Mouse (Mus musculus) forebrain, postnatal 0 days (tissue): ENCODE measurements around the gene Akp3. TPM values are rescaled to one million over a fixed set of nuclear protein-coding genes. Genes with fewer than 3 reads are reported as not detected.

ENCODE experiments used
- ATAC-seq: fragments of 200-750 bp; cut with Nextera tagmentation; 2 replicates; pipeline ENCODE4 v1.8.0; 2017; ENCODE audit warnings: mild to moderate bottlenecking, moderate library complexity
- DNase-seq: peaks from one replicate; pipeline ENCODE4 v3.0.0-alpha.2; 2015
- H3K27ac ChIP-seq: fragments of 300-500 bp; sonication (generic); 2 replicates; pipeline ENCODE4 v1.5.1; 2014; ENCODE audit warnings: low read depth, mild to moderate bottlenecking, antibody characterized with exemption, low read length, moderate library complexity, mixed read lengths
- H3K27me3 ChIP-seq: fragments of 300-500 bp; sonication (generic); 2 replicates; pipeline ENCODE4 v1.6.1; 2014; ENCODE audit warnings: mild to moderate bottlenecking, low read length, mixed read lengths; ENCODE audit not compliant: insufficient read depth
- H3K36me3 ChIP-seq: fragments of 300-500 bp; sonication (generic); 2 replicates; pipeline ENCODE4 v1.6.1; 2014; ENCODE audit warnings: mild to moderate bottlenecking, moderate library complexity; ENCODE audit not compliant: insufficient read depth
- H3K4me1 ChIP-seq: fragments of 300-500 bp; sonication (generic); 2 replicates; pipeline ENCODE4 v1.6.1; 2014; ENCODE audit warnings: antibody characterized with exemption; ENCODE audit not compliant: insufficient read depth
- H3K4me2 ChIP-seq: fragments of 300-500 bp; sonication (generic); 2 replicates; pipeline ENCODE4 v1.6.1; 2014; ENCODE audit warnings: low read depth, mild to moderate bottlenecking, moderate library complexity
- H3K4me3 ChIP-seq: fragments of 300-500 bp; sonication (generic); 2 replicates; pipeline ENCODE4 v1.5.1; 2014; ENCODE audit warnings: low read depth, low read length, mixed read lengths
- H3K9ac ChIP-seq: fragments of 300-500 bp; sonication (generic); 2 replicates; pipeline ENCODE4 v1.6.1; 2014; ENCODE audit warnings: mild to moderate bottlenecking
- H3K9me3 ChIP-seq: fragments of 300-500 bp; sonication (generic); 2 replicates; pipeline ENCODE4 v1.6.1; 2016; ENCODE audit warnings: low read length
- CTCF ChIP-seq: sonication (generic); IDR thresholded peaks from 2 replicates; pipeline ENCODE4 v1.5.1; 2016; ENCODE audit warnings: antibody characterized with exemption, control low read depth, low read depth
- WGBS: fragments of 180-500 bp; shearing (Covaris S2); extraction: QIAGEN DNeasy Blood & Tissue Kit; methylation state at CpG from one replicate; pipeline ENCODE4 v1.1.7; 2014; 5-methylcytosine and 5-hydroxymethylcytosine counted together
- polyA plus RNA-seq: library from polyadenylated mRNA; unstranded; fragments of >200 nt; fragmentation: Nextera tagmentation; extraction: Ambion mirVana; gene quantifications from 2 replicates; pipeline ENCODE4 v1.2.1, GENCODE M21; 2015
- total RNA-seq: library from RNA; depleted of rRNA; stranded (reverse); fragments of >200 nt; gene quantifications from 2 replicates; pipeline ENCODE4 v1.2.3, GENCODE M21; 2014

Gene Akp3
- total and polyA plus RNA-seq, 2 experiments from 2014 or later, result not detected

DNA sequence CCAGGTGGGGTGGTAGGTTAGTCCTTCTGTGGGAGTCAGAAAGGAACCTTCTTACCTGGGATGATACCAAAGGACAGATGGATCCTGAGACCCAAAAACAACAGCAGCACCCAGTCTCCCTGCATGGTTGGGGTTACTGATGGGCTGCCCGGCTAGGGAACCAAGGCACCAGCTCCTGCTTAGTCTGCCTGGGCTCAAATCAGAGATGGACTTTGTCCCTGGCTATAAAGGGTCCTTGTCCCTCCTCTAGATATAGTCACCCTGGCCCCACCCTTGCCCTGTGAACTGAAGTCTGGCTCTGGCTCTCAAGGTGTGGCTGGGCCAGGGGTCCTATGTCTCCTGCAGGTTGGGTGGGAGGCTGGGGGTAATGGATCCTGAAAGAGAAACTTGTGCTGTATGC is 23.4 kb upstream of the Akp3 start, which contains the start of gene Alpi:
TSS of gene Alpi (minus strand) at position 196 of the 400 bp plus-strand sequence.
- ATAC-seq (no peak), DNase-seq (no peak)
- Histone ChIP-seq H3K27me3 (no peaks in the 10 kb centered on the region), H3K27ac (no peak within 1 kb of the TSS), H3K36me3 (no peaks in the 10 kb centered on the region), H3K4me1 (no peaks in the 10 kb centered on the region), H3K9ac (no peak within 1 kb of the TSS), H3K9me3 (no peaks in the 10 kb centered on the region), H3K4me2 (no peak within 1 kb of the TSS), H3K4me3 (no peak within 1 kb of the TSS)
- WGBS, result 96% methylated on average over 1 of the region's 1 CpGs
- TF ChIP-seq CTCF, result no peak

DNA sequence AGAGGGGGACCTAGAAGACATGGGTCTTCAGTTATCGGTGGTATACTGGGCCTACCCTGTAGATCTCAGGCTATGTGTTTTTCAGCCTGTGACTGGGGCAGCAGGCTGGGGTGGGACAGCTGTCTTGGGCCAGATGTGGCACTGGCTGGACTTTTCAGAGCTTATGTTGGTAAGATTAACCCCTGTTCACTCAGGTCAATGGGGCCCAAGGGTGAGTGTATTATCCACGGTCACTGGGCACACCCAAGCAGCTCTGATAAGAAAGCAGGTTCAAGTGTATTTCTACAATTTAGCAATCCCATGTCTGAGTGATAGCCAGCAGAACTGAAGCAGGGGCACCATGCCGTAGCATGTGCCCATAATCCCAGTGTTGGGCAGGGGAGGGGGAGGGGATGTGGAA is 22.7 kb upstream of the Akp3 start:
- no peaks in the 10 kb centered on the region for H3K4me1 ChIP-seq
- H3K9me3 ChIP-seq, result no peaks in the 10 kb centered on the region
- H3K27me3 ChIP-seq, result no peaks in the 10 kb centered on the region
- no peak overlapping the region for H3K27ac ChIP-seq
- no peak overlapping the region for H3K4me2 ChIP-seq
- no peak for ATAC-seq
- 89% methylated on average over 3 of the region's 3 CpGs for WGBS
- no peaks in the 10 kb centered on the region for H3K36me3 ChIP-seq
- DNase-seq, result no peak
- H3K9ac ChIP-seq, result no peak overlapping the region
- H3K4me3 ChIP-seq, result no peak overlapping the region
- no peak for TF ChIP-seq CTCF

DNA sequence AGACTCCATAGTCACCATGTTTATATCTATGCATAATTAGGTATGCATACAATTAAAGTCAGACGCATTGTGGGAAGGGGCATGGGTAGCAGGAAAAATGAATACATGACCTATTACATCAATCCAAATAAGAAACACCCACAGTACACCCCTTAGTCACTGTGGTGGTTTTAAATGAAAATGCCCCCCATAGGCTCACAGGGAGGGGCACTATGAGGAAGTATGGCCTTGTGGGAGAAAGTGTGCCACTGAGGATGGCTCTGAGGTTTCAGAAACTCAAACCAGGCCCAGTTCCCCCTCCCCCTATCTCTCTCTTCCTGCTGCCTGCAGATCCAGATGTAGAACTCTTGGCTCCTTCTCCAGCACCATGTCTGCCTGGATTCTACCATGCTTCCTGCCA is 20.8 kb upstream of the Akp3 start:
- Histone ChIP-seq H3K27me3 (no peaks in the 10 kb centered on the region), H3K4me1 (no peaks in the 10 kb centered on the region), H3K4me2 (no peak overlapping the region), H3K9ac (no peak overlapping the region), H3K4me3 (no peak overlapping the region), H3K36me3 (no peaks in the 10 kb centered on the region), H3K27ac (no peak overlapping the region), H3K9me3 (no peaks in the 10 kb centered on the region)
- WGBS, result 64% methylated on average over 1 of the region's 1 CpGs
- TF ChIP-seq CTCF, result no peak
- DNase-seq (no peak), ATAC-seq (no peak)

DNA sequence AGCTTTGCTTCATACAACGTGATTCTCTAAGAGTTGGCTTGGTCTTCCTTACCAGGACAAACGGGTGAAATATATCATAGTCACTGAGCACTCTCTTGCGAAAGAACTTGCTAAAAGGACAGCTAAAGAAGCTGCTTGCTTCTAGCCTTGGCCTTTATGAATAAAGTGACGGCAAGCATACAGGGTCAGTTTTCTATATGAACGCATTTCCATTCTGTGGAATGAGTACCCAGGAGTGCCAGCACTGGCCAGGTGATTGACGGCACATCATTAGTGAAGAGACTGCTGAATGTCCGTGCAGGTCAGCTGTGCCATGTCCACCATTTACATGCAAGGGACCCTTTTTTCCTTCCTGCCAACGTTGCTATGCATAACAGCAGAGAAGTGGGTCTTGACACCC is 18.2 kb upstream of the Akp3 start:
- H3K9me3 ChIP-seq, result no peaks in the 10 kb centered on the region
- no peaks in the 10 kb centered on the region for H3K36me3 ChIP-seq
- DNase-seq, result no peak
- H3K27ac ChIP-seq, result no peak overlapping the region
- no peak for ATAC-seq
- H3K4me2 ChIP-seq, result no peak overlapping the region
- no peak overlapping the region for H3K9ac ChIP-seq
- H3K27me3 ChIP-seq, result no peaks in the 10 kb centered on the region
- 77% methylated on average over 8 of the region's 8 CpGs for WGBS
- no peak for TF ChIP-seq CTCF
- no peaks in the 10 kb centered on the region for H3K4me1 ChIP-seq
- H3K4me3 ChIP-seq, result no peak overlapping the region

DNA sequence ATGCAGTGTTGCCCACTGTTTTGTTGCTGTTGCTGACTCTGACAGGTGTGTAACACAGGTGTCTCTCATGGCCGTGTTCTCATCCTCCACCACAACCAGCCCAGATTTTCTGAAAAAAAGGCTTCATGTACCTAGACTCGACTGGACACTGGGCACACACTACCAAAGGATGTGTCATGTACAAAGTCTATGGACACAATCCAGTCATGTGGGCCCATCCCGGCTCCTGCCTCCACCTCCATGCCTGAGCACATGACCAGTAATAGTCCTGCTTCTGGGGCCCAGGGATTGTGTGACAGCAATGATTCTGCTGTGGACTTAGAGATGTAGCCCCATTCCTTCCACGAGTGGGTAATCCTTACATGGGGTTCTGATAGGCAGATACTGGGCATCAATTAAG is 16.2 kb upstream of the Akp3 start:
- Histone ChIP-seq H3K27me3 (no peaks in the 10 kb centered on the region), H3K27ac (no peak overlapping the region), H3K9me3 (no peaks in the 10 kb centered on the region), H3K4me2 (no peak overlapping the region), H3K9ac (no peak overlapping the region), H3K4me3 (no peak overlapping the region), H3K36me3 (no peaks in the 10 kb centered on the region), H3K4me1 (no peaks in the 10 kb centered on the region)
- TF ChIP-seq CTCF, result no peak
- no peak for ATAC-seq
- WGBS, result 83% methylated on average over 4 of the region's 4 CpGs
- no peak for DNase-seq

DNA sequence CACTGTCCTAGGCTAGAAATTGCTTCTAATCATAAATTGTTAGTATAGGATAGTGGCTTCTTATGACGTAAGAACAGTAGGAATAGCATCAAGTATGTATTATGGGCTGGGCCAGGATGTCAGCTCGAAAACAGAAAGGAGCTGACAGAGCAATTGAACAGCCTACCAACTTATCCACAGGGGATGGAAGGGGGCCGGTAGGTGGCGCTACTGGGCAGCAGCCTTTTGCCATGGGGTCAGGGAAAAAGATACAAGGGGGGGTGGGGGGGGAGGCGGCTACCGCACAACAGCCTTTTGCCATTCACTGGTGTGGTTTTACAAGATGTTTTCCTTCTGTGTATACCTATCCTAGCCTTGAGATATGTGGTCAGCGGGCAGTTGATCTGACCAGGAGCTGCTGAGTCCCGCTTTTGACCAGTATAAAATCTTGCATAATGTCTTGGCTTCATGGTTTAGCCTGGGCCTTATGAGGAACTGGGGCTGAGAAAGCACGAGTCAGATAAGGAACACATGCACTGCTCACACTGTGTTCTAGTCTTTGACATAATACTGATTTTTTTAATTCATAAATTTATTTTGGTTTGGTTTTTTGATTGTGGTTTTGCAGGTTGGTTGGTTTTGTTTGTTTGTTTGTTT is 12.9 kb upstream of the Akp3 start:
- ATAC-seq (no peak), DNase-seq (no peak)

DNA sequence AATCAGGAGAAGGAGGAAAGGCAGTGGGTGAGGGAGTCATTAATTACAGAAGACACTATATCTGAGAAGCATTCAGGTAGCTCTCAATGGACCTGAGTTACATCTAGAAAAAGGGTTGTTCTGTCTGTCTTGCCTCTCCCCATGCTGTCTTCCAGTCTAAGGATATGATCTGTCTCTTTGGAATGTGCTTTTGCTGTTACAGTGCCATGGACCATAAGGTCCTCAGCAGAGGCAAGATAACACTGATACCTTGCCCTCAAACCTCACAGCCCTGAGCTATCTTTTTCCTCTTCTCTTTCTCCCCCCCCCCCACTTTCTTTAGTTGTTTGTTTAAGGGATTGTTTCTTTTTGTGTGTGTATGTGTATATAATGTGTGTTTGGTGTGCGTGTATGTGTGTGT is 10.0 kb upstream of the Akp3 start:
- Histone ChIP-seq H3K4me3 (no peak overlapping the region), H3K27ac (no peak overlapping the region), H3K9me3 (no peaks in the 10 kb centered on the region), H3K9ac (no peak overlapping the region), H3K4me2 (no peak overlapping the region), H3K27me3 (no peaks in the 10 kb centered on the region), H3K36me3 (no peaks in the 10 kb centered on the region), H3K4me1 (no peaks in the 10 kb centered on the region)
- 85% methylated on average over 1 of the region's 1 CpGs for WGBS
- no peak for ATAC-seq
- no peak for DNase-seq
- TF ChIP-seq CTCF, result no peak

More for the DNA sequence above, 12.9 kb upstream of the Akp3 start:
- Histone ChIP-seq H3K4me1 (no peaks in the 10 kb centered on the region), H3K27me3 (no peaks in the 10 kb centered on the region), H3K4me2 (no peak overlapping the region), H3K36me3 (no peaks in the 10 kb centered on the region), H3K27ac (no peak overlapping the region), H3K4me3 (no peak overlapping the region), H3K9ac (no peak overlapping the region), H3K9me3 (no peaks in the 10 kb centered on the region)
- TF ChIP-seq CTCF, result no peak
- WGBS, result 38% methylated on average over 9 of the region's 9 CpGs
